Mouse (Mus musculus): Measurements from ENCODE around the gene Slc44a4.
"Not testable (repeated sequence)": the region's sequence is repeated elsewhere in the genome, so short reads cannot be mapped to it uniquely, and the experiment has no call there.

- TF ChIP-seq USF1 (IDR thresholded peaks at IDR 0.05; ENCODE audit: low read depth); POLR2AphosphoS2 (IDR thresholded peaks at IDR 0.05; ENCODE audit: insufficient read length, low read depth); MYOG (IDR thresholded peaks at IDR 0.05; ENCODE audit: control insufficient read depth in 1 of 3, insufficient read depth in 1 of 3, insufficient read length in 2 of 3, low read depth in 2 of 3); CEBPB (IDR thresholded peaks at IDR 0.05; ENCODE audit: insufficient read depth, poor library complexity, severe bottlenecking); E2F4 (IDR thresholded peaks at IDR 0.05; ENCODE audit: insufficient read depth); POLR2A (IDR thresholded peaks at IDR 0.05; ENCODE audit: insufficient read length, low read depth); MAX (IDR thresholded peaks at IDR 0.05; ENCODE audit: low read depth): not testable (repeated sequence)
Measured at GRCm38 (mm10) chr17:34971694-34972068, 57.4 kb downstream of the Slc44a4 start.
